Mouse (Mus musculus): ENCODE results near the gene Grin2b.
"Not testable (repeated sequence)": the region's sequence is repeated elsewhere in the genome, so short reads cannot be mapped to it uniquely, and the experiment has no call there.

Gene Grin2b

GRCm38 (mm10) chr6:135799949-135800348 lies 373.4 kb downstream of the Grin2b start:
- no peak for DNase-seq (ENCODE audit: low spot score)

GRCm38 (mm10) chr6:135798202-135798992 lies 374.9 kb downstream of the Grin2b start:
- DNase-seq (ENCODE audit: low spot score) = no peak

- DNase-seq (ENCODE audit: low spot score) = no peak
These were observed 375.8 kb downstream of the Grin2b start for GRCm38 (mm10) chr6:135797371-135798033.

GRCm38 (mm10) chr6:135796911-135797310 lies 376.4 kb downstream of the Grin2b start:
- no peak for DNase-seq (ENCODE audit: low spot score)

- no peak for DNase-seq (ENCODE audit: low spot score)
These were observed 381.9 kb downstream of the Grin2b start for GRCm38 (mm10) chr6:135791412-135791811.

GRCm38 (mm10) chr6:135789603-135790170 lies 383.6 kb downstream of the Grin2b start:
- no peak for DNase-seq (ENCODE audit: low spot score)

- no peak for DNase-seq (ENCODE audit: low spot score)
These were observed 398.6 kb downstream of the Grin2b start for GRCm38 (mm10) chr6:135774670-135775069.

GRCm38 (mm10) chr6:135767572-135767971 lies 405.7 kb downstream of the Grin2b start:
- DNase-seq (ENCODE audit: low spot score) = no peak

GRCm38 (mm10) chr6:135758735-135759134 lies 414.6 kb downstream of the Grin2b start:
- DNase-seq (ENCODE audit: low spot score) = no peak

- no peak for DNase-seq (ENCODE audit: low spot score)
These were observed 417.2 kb downstream of the Grin2b start for GRCm38 (mm10) chr6:135756075-135756474.

- no peak for DNase-seq (ENCODE audit: low spot score)
These were observed 424.8 kb downstream of the Grin2b start for GRCm38 (mm10) chr6:135748412-135749076.

GRCm38 (mm10) chr6:135745606-135746005 lies 427.7 kb downstream of the Grin2b start:
- no peak for DNase-seq (ENCODE audit: low spot score)

GRCm38 (mm10) chr6:135734227-135734732 lies 439.0 kb downstream of the Grin2b start:
- no peak for DNase-seq (ENCODE audit: low spot score)

GRCm38 (mm10) chr6:135727106-135727505 lies 446.2 kb downstream of the Grin2b start:
- DNase-seq (ENCODE audit: low spot score) = no peak

- no peak for DNase-seq (ENCODE audit: low spot score)
These were observed 451.6 kb downstream of the Grin2b start for GRCm38 (mm10) chr6:135721706-135722105.

GRCm38 (mm10) chr6:135714906-135715305 lies 458.4 kb downstream of the Grin2b start:
- DNase-seq (ENCODE audit: low spot score) = no peak

- DNase-seq (ENCODE audit: low spot score) = no peak
These were observed 459.1 kb downstream of the Grin2b start for GRCm38 (mm10) chr6:135714236-135714635.

GRCm38 (mm10) chr6:135713716-135714115 lies 459.6 kb downstream of the Grin2b start:
- no peak for DNase-seq (ENCODE audit: low spot score)

GRCm38 (mm10) chr6:135706850-135707522 lies 466.3 kb downstream of the Grin2b start:
- DNase-seq (ENCODE audit: low spot score) = not testable (repeated sequence)

GRCm38 (mm10) chr6:135703655-135704054 lies 469.7 kb downstream of the Grin2b start:
- no peak for DNase-seq (ENCODE audit: low spot score)

- no peak for DNase-seq (ENCODE audit: low spot score)
These were observed 471.9 kb downstream of the Grin2b start for GRCm38 (mm10) chr6:135701361-135701760.

All from testis, postnatal 14 days (tissue).